Mouse (Mus musculus) limb, embryonic 12.5 days (tissue): ENCODE results near the gene Il9. TPM values are rescaled to one million over a fixed set of nuclear protein-coding genes. Genes with fewer than 3 reads are reported as not detected.

Experiments
- ATAC-seq: fragments of 200-750 bp; cut with Nextera tagmentation; 2 replicates; pipeline ENCODE4 v1.8.0; 2017; ENCODE audit warnings: low read depth, moderate TSS enrichment; ENCODE audit not compliant: insufficient number of reproducible peaks, insufficient read depth, low FRiP score, low TSS enrichment
- H3K27ac ChIP-seq: fragments of 300-500 bp; sonication (generic); 2 replicates; pipeline ENCODE4 v1.5.1; 2016; ENCODE audit warnings: mild to moderate bottlenecking, moderate library complexity
- H3K27me3 ChIP-seq: fragments of 300-500 bp; sonication (generic); 2 replicates; pipeline ENCODE4 v1.6.1; 2016; ENCODE audit warnings: mild to moderate bottlenecking, moderate library complexity
- H3K36me3 ChIP-seq: fragments of 300-500 bp; sonication (generic); 2 replicates; pipeline ENCODE4 v1.6.1; 2016; ENCODE audit warnings: mild to moderate bottlenecking, moderate library complexity
- H3K4me1 ChIP-seq: fragments of 300-500 bp; sonication (generic); replicated peaks from 2 replicates; pipeline ENCODE4 v1.6.1; 2016
- H3K4me2 ChIP-seq: fragments of 300-500 bp; sonication (generic); 2 replicates; pipeline ENCODE4 v1.6.1; 2016; ENCODE audit warnings: mild to moderate bottlenecking, moderate library complexity
- H3K4me3 ChIP-seq: fragments of 300-500 bp; sonication (generic); replicated peaks from 2 replicates; pipeline ENCODE4 v1.5.1; 2016; ENCODE audit warnings: mild to moderate bottlenecking
- H3K9ac ChIP-seq: fragments of 300-500 bp; sonication (generic); replicated peaks from 2 replicates; pipeline ENCODE4 v1.6.1; 2016; ENCODE audit warnings: mild to moderate bottlenecking, moderate library complexity
- H3K9me3 ChIP-seq: fragments of 300-500 bp; sonication (generic); 2 replicates; pipeline ENCODE4 v1.6.1; 2016; ENCODE audit warnings: mild to moderate bottlenecking, moderate library complexity
- WGBS: fragments of 180-500 bp; shearing (Covaris S2); methylation state at CpG from one replicate; pipeline ENCODE4 v1.1.7; 2016; 5-methylcytosine and 5-hydroxymethylcytosine counted together
- polyA plus RNA-seq: library from polyadenylated mRNA; unstranded; fragments of >200 nt; fragmentation: Nextera tagmentation; extraction: Ambion mirVana; gene quantifications from 2 replicates; pipeline ENCODE4 v1.2.1, GENCODE M21; 2016

Gene Il9
- polyA plus RNA-seq, 1 experiment from 2014 or later = not detected

DNA sequence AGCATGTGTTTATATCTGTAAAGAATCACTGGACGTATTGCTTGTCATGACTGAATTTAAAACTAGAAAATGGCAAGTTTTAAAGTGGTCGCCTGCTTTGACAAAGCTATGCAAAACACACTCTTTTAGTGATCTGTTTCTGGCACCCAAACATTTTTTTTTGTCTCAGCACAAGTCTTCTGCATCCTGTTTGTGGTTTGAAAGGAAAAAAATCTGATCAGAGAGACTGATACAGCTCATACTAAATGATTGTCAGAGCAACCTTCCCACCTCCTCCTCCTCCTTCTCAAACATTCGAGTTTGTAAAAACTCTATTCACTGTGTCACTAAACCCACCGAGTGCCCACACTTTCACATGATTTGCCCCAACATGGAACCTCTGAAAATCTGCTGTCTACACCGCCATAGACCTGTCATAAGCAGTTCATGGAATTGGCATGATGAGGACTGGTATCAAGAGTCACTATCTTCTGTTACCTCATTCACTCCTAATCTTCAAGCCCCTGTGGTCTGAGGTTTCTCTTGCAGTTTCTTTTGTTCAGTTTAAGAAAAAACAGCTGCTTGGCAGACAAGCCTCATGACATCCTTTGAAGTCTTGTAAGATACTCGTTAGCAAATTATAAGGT, 24.9 kb upstream of the Il9 start:
- Histone ChIP-seq H3K4me2 (no peak overlapping the region), H3K36me3 (no peaks in the 10 kb centered on the region), H3K27me3 (no peaks in the 10 kb centered on the region), H3K4me3 (no peak overlapping the region), H3K9ac (no peak overlapping the region), H3K27ac (no peak overlapping the region), H3K9me3 (peaks cover 5% of the 10 kb centered on the region; the same call in 1 of the 2 replicates), H3K4me1 (no peaks in the 10 kb centered on the region)
- 81% methylated on average over 6 of the region's 6 CpGs for WGBS
- ATAC-seq = no peak

DNA sequence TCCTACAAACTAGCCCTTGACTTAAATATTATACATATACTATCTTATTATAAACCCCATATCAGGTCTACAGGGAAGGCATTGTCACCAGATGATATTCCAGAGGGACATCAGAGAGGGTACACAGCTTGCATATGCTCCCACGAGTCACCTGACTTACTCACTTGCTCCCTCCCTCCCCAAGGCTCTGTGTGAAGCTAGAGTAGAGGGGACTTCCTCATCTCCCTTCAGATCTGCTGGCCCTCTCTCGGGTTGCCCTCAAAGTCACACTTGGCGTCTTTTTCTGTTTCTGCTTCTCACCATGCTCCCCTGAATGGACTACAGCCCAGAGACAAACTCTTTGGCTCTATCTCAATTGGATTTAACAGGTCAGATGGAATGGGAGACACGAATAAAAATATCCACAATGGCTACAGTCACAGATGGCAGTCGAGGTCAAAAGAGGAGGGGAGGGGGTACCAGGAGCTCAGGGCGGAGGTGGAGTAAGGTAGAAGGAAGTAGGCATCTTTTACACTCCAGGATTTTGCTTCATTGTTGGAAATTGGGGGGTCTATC, 19.9 kb upstream of the Il9 start:
- H3K27ac ChIP-seq = no peak overlapping the region
- H3K4me2 ChIP-seq = no peak overlapping the region
- no peak for ATAC-seq
- no peak overlapping the region for H3K4me3 ChIP-seq
- no peaks in the 10 kb centered on the region for H3K36me3 ChIP-seq
- H3K9ac ChIP-seq = no peak overlapping the region
- WGBS = 66% methylated on average over 6 of the region's 6 CpGs
- no peaks in the 10 kb centered on the region for H3K27me3 ChIP-seq
- no peaks in the 10 kb centered on the region for H3K9me3 ChIP-seq
- H3K4me1 ChIP-seq = no peaks in the 10 kb centered on the region

DNA sequence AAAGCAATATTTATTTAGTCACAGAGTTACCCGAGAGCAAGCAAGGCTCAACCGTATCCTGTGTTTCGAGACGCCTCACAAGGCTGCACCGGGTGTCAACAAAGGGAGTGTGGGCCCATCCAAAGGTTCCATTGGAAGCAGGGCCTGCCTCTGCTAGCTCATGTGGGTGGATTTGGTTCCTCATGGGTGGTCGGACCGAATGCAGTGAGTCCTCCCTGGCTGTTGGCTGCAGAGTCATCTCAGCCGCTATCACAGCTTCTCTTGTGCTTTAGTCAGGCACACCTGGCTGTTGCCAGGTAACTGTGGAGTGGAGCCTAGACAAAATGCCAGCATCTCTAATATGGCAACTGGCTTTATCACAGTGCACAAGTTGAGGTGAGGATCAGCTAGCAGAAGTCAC, 18.6 kb upstream of the Il9 start:
- ATAC-seq = no peak
- H3K36me3 ChIP-seq = no peaks in the 10 kb centered on the region
- no peaks in the 10 kb centered on the region for H3K4me1 ChIP-seq
- H3K9ac ChIP-seq = no peak overlapping the region
- H3K4me3 ChIP-seq = no peak overlapping the region
- H3K4me2 ChIP-seq = no peak overlapping the region
- no peaks in the 10 kb centered on the region for H3K9me3 ChIP-seq
- H3K27ac ChIP-seq = no peak overlapping the region
- no peaks in the 10 kb centered on the region for H3K27me3 ChIP-seq
- WGBS = 85% methylated on average over 8 of the region's 8 CpGs

GRCm38 (mm10) chr13:56500132-56500531, 18.1 kb upstream of the Il9 start:
- whole genome bisulfite sequencing = 79% methylated on average over 3 of the region's 3 CpGs
- ATAC-seq = no peak

GRCm38 (mm10) chr13:56494440-56494839, 12.4 kb upstream of the Il9 start:
- 78% methylated on average over 3 of the region's 3 CpGs for WGBS
- H3K36me3 ChIP-seq = no peaks in the 10 kb centered on the region
- no peaks in the 10 kb centered on the region for H3K27me3 ChIP-seq
- H3K4me3 ChIP-seq = no peak overlapping the region
- no peaks in the 10 kb centered on the region for H3K9me3 ChIP-seq
- no peak overlapping the region for H3K4me2 ChIP-seq
- no peak overlapping the region for H3K9ac ChIP-seq
- ATAC-seq = no peak
- H3K27ac ChIP-seq = no peak overlapping the region
- no peaks in the 10 kb centered on the region for H3K4me1 ChIP-seq

More at GRCm38 (mm10) chr13:56500132-56500531, 18.1 kb upstream of the Il9 start:
- H3K36me3 ChIP-seq = no peaks in the 10 kb centered on the region
- H3K4me2 ChIP-seq = no peak overlapping the region
- no peak overlapping the region for H3K9ac ChIP-seq
- no peak overlapping the region for H3K27ac ChIP-seq
- H3K4me1 ChIP-seq = no peaks in the 10 kb centered on the region
- H3K9me3 ChIP-seq = no peaks in the 10 kb centered on the region
- H3K27me3 ChIP-seq = no peaks in the 10 kb centered on the region
- no peak overlapping the region for H3K4me3 ChIP-seq

DNA sequence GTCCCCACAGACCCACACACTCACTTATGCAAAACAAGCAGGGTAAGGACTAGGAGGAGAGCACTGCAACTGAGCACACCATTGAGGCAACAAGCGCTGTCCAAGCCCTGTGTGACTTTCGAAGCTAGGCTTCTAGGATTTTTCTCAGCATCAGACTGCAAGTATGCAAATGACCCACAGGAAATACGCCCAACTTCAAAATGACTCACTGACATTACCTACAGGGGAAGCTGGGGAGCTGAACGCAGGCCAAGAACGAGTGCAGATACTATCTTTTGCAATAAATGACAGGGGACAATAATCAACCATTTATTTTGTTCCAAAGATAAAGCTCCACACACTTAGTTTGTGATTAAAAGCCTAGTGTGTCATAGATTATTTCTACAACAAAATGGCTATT, 6.0 kb upstream of the Il9 start:
- Histone ChIP-seq H3K27ac (no peak overlapping the region), H3K27me3 (no peaks in the 10 kb centered on the region), H3K4me1 (no peaks in the 10 kb centered on the region), H3K36me3 (no peaks in the 10 kb centered on the region), H3K4me3 (no peak overlapping the region), H3K9me3 (no peaks in the 10 kb centered on the region), H3K9ac (no peak overlapping the region), H3K4me2 (no peak overlapping the region)
- WGBS = 70% methylated on average over 5 of the region's 5 CpGs
- ATAC-seq = no peak

- H3K9me3 ChIP-seq = no peaks in the 10 kb centered on the region
- H3K36me3 ChIP-seq = no peaks in the 10 kb centered on the region
- 79% methylated on average over 6 of the region's 6 CpGs for WGBS
- no peaks in the 10 kb centered on the region for H3K4me1 ChIP-seq
- no peak overlapping the region for H3K9ac ChIP-seq
- H3K4me3 ChIP-seq = no peak overlapping the region
- no peak overlapping the region for H3K27ac ChIP-seq
- H3K4me2 ChIP-seq = no peak overlapping the region
- H3K27me3 ChIP-seq = no peaks in the 10 kb centered on the region
- no peak for ATAC-seq
Measured at GRCm38 (mm10) chr13:56478027-56478426, 4.0 kb downstream of the Il9 start.

GRCm38 (mm10) chr13:56477271-56477670, 4.8 kb downstream of the Il9 start:
- WGBS = 38% methylated on average over 6 of the region's 6 CpGs
- Histone ChIP-seq H3K9ac (no peak overlapping the region), H3K27me3 (no peaks in the 10 kb centered on the region), H3K9me3 (no peaks in the 10 kb centered on the region), H3K4me3 (no peak overlapping the region), H3K27ac (no peak overlapping the region), H3K36me3 (no peaks in the 10 kb centered on the region), H3K4me2 (no peak overlapping the region), H3K4me1 (no peaks in the 10 kb centered on the region)
- ATAC-seq = no peak

- Histone ChIP-seq H3K27ac (no peak overlapping the region), H3K36me3 (no peaks in the 10 kb centered on the region), H3K4me3 (no peak overlapping the region), H3K4me2 (no peak overlapping the region), H3K4me1 (peaks cover 2% of the 10 kb centered on the region; the same call in 1 of the 2 replicates), H3K27me3 (no peaks in the 10 kb centered on the region), H3K9ac (no peak overlapping the region), H3K9me3 (no peaks in the 10 kb centered on the region)
- ATAC-seq = no peak
- WGBS = 74% methylated on average over 5 of the region's 5 CpGs
Measured at GRCm38 (mm10) chr13:56476790-56477189, 5.3 kb downstream of the Il9 start.

- ATAC-seq = no peak
- Histone ChIP-seq H3K9me3 (no peaks in the 10 kb centered on the region), H3K4me2 (no peak overlapping the region), H3K27ac (no peak overlapping the region), H3K4me3 (no peak overlapping the region), H3K36me3 (no peaks in the 10 kb centered on the region), H3K4me1 (peaks cover 6% of the 10 kb centered on the region), H3K9ac (no peak overlapping the region), H3K27me3 (no peaks in the 10 kb centered on the region)
- WGBS = 30% methylated on average over 4 of the region's 4 CpGs
Measured at GRCm38 (mm10) chr13:56475363-56475762, 6.7 kb downstream of the Il9 start.

DNA sequence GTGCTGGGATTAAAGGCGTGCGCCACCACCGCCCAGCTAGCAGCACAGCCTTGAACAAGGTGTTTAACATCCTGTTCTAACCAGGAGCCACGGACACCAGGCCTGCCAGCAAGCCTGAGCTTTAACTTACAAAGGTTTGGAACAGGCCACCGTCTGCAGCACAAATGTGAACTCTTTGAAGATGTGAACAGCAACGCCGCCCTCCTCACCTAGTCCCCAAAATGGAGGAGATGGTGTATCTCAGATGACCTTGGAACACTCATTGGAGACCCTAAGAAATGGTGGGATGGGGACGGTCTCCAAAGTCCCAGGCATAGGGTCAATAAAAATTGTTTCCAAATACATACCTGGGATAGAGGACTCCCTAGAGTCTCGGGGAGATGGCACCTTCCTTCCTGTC, 9.4 kb downstream of the Il9 start:
- 92% methylated on average over 9 of the region's 9 CpGs for WGBS
- no peak for ATAC-seq
- H3K27me3 ChIP-seq = no peaks in the 10 kb centered on the region; the same call in 1 of the 2 replicates
- no peaks in the 10 kb centered on the region for H3K9me3 ChIP-seq
- H3K27ac ChIP-seq = no peak overlapping the region
- no peaks in the 10 kb centered on the region for H3K36me3 ChIP-seq
- H3K4me2 ChIP-seq = no peak overlapping the region
- H3K4me3 ChIP-seq = no peak overlapping the region
- H3K9ac ChIP-seq = no peak overlapping the region
- H3K4me1 ChIP-seq = peaks cover 6% of the 10 kb centered on the region

- peaks cover 6% of the 10 kb centered on the region for H3K4me1 ChIP-seq
- H3K36me3 ChIP-seq = no peaks in the 10 kb centered on the region
- no peak overlapping the region for H3K4me2 ChIP-seq
- H3K27ac ChIP-seq = no peak overlapping the region
- H3K4me3 ChIP-seq = no peak overlapping the region
- H3K9me3 ChIP-seq = no peaks in the 10 kb centered on the region
- H3K9ac ChIP-seq = no peak overlapping the region
- no peaks in the 10 kb centered on the region; the same call in 1 of the 2 replicates for H3K27me3 ChIP-seq
- WGBS = 83% methylated on average over 9 of the region's 9 CpGs
- ATAC-seq = no peak
Measured at GRCm38 (mm10) chr13:56471951-56472350, 10.1 kb downstream of the Il9 start.
